35 mouse cellular contexts compared by ENCODE assay signal in the genomic region with DNA sequence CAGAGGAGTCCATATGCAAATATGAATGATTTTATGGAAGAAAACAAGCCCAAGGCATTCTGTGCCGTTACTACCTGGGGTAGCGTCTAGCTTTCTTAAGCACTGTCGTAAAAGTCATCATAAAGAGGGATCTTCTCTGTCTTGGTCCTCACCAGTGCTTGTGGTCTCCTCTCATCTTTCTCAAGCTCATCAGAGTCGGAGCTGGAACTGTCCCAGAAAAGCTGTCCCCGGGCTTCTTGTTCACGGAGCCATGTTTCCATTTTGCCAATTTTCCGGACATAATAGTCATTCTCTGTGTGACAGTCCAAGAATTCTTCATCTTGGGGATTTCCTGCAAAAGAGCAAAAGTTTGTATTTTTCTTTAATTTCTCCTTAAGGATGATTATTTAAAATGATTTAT. TPM values are rescaled to one million over a fixed set of nuclear protein-coding genes. Genes with fewer than 3 reads are reported as not detected.
"Had no signal": no experiment of that assay in that cellular context is flagged by ENCODE, and none has a peak within 500 bp of the region (broad histone marks: within the 10 kb centered on the region; RNA-seq: fewer than 3 reads in every experiment).

No protein-coding gene starts in this region.

- H3K4me3 ChIP-seq: gastrocnemius, adult 2 months; heart, embryonic 10.5 days; heart, embryonic 12.5 days; hindbrain, embryonic 10.5 days; hindbrain, embryonic 12.5 days; hindbrain, embryonic 15.5 days; intestine, embryonic 15.5 days; layer of hippocampus, adult 2 months; left cerebral cortex, adult 2 months; limb, embryonic 10.5 days; limb, embryonic 12.5 days; liver, embryonic 13.5 days; liver, embryonic 15.5 days had no signal

- H3K36me3 ChIP-seq: heart, embryonic 10.5 days; heart, embryonic 12.5 days; hindbrain, embryonic 10.5 days; hindbrain, embryonic 12.5 days; hindbrain, embryonic 15.5 days; limb, embryonic 10.5 days; limb, embryonic 12.5 days; liver, embryonic 13.5 days; liver, embryonic 15.5 days had no signal

- H3K9me3 ChIP-seq: heart, embryonic 10.5 days; heart, embryonic 12.5 days; hindbrain, embryonic 10.5 days; hindbrain, embryonic 12.5 days; hindbrain, embryonic 15.5 days; intestine, embryonic 15.5 days; limb, embryonic 10.5 days; limb, embryonic 12.5 days; liver, embryonic 13.5 days; liver, embryonic 15.5 days had no signal

- DNase-seq: gastrocnemius, adult 2 months; gastrocnemius, postnatal 10 days; gastrocnemius, postnatal 25 days; heart, postnatal 10 days; heart, postnatal 4 days; kidney, adult 18-20 months; kidney, adult 8-10 months; kidney, postnatal 25 days; kidney, postnatal 4 days; liver; liver, embryonic 13.5 days had no signal

- H3K4me1 ChIP-seq: heart, embryonic 10.5 days; heart, embryonic 12.5 days; hindbrain, embryonic 10.5 days; hindbrain, embryonic 12.5 days; hindbrain, embryonic 15.5 days; intestine, embryonic 15.5 days; limb, embryonic 10.5 days; limb, embryonic 12.5 days; liver, embryonic 13.5 days; liver, embryonic 15.5 days had no signal

- H3K27me3 ChIP-seq: heart, embryonic 12.5 days; hindbrain, embryonic 12.5 days; hindbrain, embryonic 15.5 days; intestine, embryonic 15.5 days; limb, embryonic 12.5 days; liver, embryonic 13.5 days; liver, embryonic 15.5 days had no signal

- H3K4me2 ChIP-seq: heart, embryonic 12.5 days; hindbrain, embryonic 12.5 days; hindbrain, embryonic 15.5 days; intestine, embryonic 15.5 days; limb, embryonic 12.5 days; liver, embryonic 11.5 days; liver, embryonic 13.5 days; liver, embryonic 15.5 days had no signal

- H3K27ac ChIP-seq: gastrocnemius, adult 2 months; heart, embryonic 10.5 days; hindbrain, embryonic 10.5 days; hindbrain, embryonic 12.5 days; hindbrain, embryonic 15.5 days; intestine, embryonic 15.5 days; layer of hippocampus, adult 2 months; left cerebral cortex, adult 2 months; limb, embryonic 10.5 days; limb, embryonic 12.5 days; liver, embryonic 13.5 days; liver, embryonic 15.5 days had no signal

- H3K9ac ChIP-seq: heart, embryonic 12.5 days; hindbrain, embryonic 12.5 days; hindbrain, embryonic 15.5 days; intestine, embryonic 15.5 days; limb, embryonic 12.5 days; liver, embryonic 13.5 days; liver, embryonic 15.5 days; liver, postnatal 0 days had no signal

- ATAC-seq: inflammation-experienced regulatory T-cells, adult 6 months; intestine, embryonic 15.5 days; intestine, postnatal 0 days; liver, postnatal 0 days had no signal

RNA-seq across cellular contexts. Expression of gene ccdc198, which starts 18.8 kb away (rescaled TPM):
- total RNA-seq: gastrocnemius, adult 2 months; gastrocnemius, postnatal 10 days; gastrocnemius, postnatal 25 days; gastrocnemius, postnatal 4 days; granulocyte monocyte progenitor cell, adult 5-6 weeks; heart, adult 8-10 months; heart, postnatal 10 days; heart, postnatal 25 days; heart, postnatal 4 days; layer of hippocampus, adult 2 months; layer of hippocampus, postnatal 10 days; layer of hippocampus, postnatal 25 days; left cerebral cortex, adult 2 months; left cerebral cortex, postnatal 10 days; left cerebral cortex, postnatal 25 days had no signal
- polyA plus RNA-seq: hindbrain, embryonic 15.5 days; limb, embryonic 14.5 days had no signal
